Mouse (Mus musculus): ENCODE measurements around the gene Cldnd1.

Cldnd1 gene

DNA sequence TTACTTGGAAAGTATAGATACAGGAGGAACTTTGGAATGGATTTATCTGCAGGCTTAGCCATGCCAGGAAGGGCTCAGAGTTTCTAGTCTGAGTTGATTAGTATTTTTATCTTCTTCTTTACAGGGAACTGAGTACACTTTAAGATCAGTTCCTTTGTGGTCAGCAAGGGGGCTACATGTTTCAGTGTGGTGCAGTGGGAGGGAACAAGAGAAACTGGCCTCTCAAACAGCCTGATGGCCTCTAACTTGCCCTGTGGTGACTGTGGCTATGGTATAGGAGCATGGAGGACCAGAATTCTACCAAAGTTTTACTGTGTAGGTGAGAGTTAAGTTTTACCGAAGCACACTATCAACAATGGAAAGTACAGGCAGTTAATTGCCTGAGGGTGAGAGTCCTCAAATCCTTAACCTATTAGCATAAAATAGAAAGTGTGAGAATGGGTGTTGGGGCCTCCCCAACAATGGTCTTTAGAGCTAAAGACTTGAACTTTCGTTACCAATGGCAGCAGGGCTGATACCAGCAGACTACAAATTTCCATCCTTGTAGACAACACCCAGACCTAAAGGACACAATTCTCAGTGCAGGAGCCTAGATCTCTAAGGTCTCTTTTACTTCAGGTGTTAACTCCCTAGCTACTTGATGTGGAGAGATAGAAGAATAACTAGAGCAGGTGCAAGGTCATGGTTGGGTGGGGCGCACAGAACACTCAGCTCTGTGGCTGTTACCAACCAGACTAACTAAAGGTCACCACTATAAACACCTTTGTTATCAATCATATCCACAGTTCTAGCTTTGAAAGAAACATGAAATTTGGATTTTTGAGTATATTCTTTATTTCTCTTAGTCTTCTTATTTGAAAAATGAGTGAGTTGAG lies 18.9 kb upstream of the Cldnd1 start:
- no peak for DNase-seq (ENCODE audit: low read depth in 1 of 2, low spot score in 2 of 2)

DNA sequence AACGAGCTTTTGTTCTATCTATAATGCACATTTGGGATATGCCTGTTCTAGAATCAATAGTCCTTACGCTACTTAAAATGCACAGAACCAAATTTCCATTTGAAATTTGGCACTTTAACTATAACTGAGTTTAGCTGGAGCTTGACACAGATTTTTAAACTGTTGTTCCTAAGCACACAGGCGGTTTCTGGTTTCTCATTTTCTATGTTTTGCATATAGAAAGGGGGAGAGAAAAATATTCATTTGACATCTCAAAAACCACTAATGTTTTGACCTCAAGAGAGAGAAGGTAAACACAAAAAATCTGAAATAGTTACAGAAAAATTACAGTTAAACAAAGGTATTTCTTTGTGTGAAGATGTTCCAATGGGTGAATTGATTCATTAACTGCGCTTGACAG lies 18.2 kb upstream of the Cldnd1 start:
- DNase-seq (ENCODE audit: low read depth in 1 of 2, low spot score in 2 of 2): no peak

DNA sequence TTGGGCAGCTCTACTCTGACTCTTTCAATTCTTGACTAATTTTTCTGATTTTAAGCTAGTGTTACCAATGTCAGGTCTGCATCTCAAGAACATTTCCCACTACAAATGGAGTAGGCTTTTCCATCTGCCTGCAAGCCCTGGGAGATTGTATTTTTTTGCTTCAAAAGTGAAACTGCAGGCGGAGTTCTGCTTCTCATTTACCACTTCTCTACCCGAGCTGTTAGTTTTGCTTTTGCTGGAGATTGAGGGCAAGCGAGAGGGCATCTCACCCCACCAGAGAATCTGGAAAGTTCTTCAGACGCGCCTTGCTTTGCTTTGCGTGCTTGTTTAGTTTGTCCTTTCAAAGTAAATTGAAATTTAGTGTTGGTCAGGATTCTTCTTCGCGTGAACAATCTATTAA lies 15.5 kb upstream of the Cldnd1 start:
- DNase-seq (ENCODE audit: low read depth in 1 of 2, low spot score in 2 of 2): no peak

DNA sequence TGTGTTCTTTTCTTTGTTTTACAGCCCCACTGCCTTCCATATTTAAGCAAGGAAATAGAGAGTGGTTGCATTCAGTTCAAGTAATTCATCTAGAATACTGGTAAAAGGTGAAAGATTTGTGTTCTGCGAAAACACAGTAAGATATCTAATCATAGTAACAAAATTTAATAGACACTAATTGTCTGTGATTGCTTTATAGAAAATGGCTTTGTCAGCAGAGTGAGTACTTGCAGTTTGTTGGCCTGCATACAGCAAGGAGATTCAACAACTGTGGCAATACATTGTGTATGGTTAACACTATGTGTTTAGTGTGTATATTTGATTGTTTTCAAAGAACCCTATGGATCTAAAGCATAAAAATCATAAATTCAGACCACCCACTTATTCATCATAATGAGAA lies 14.6 kb upstream of the Cldnd1 start:
- DNase-seq (ENCODE audit: low read depth in 1 of 2, low spot score in 2 of 2): no peak

DNA sequence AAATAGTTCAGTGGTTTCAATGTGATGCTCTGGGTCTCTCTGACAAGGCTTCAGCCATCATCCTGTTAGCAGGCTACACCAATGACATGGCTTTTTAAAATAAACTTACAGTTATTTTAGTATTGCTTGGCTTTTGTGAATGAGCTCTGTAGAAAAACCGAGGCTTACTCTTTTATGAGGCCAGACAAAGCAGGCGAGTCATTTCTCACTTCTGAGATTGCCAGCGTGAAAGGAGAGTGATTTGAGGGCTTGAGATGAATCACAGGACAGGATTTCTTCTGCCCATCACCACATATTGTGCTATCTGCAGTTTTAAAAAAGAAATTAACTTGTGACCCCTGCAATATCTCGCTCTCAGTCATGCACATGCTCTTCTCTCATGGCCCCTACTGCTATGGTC lies 12.7 kb upstream of the Cldnd1 start:
- DNase-seq (ENCODE audit: low read depth in 1 of 2, low spot score in 2 of 2): no peak

DNA sequence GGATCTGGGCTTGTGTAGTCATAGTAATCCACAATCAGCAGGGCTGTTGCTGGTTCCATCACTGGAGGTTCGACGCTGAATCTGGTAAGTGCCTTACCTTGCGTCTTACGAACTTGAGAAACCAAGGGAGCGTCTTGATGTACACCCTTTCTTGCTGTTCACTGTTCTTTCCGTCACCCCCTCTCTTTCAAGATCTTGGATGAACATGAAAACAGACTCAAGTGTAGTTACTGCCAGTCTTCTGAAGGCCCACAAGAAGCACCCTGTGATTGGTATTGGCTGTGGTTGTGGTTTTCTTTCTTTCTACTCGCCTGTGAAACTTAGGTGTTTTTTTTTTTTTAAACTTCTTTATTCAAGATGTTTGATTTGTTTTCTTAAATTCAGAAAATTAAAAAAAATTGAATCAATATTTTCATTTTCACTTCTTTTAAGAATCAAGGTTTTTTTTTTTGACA lies 9.0 kb upstream of the Cldnd1 start, which contains the start of gene Gpr15:
Gene Gpr15, minus strand, starts transcription at position 405 of the 455 bp plus-strand sequence.
- DNase-seq (ENCODE audit: low read depth in 1 of 2, low spot score in 2 of 2): no peak

DNA sequence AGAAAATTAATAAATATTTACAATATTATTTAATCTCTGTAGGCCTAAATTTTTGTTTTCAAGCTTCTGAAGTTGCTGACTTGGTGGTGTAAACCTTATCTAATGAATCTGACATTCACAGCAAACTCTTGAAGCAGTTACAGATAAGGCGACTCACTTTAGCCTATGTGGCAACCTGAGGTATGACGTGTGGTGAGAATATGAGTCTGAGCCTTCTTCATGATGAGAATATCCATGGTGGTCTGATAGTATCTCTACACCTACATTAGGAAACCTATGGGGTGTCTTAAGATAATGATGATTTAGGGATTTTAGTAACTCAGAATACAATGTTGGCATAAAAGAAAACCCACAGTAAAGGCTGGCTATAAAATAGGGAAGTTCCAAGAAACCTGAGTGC lies 5.4 kb upstream of the Cldnd1 start:
- DNase-seq (ENCODE audit: low read depth in 1 of 2, low spot score in 2 of 2): no peak

DNA sequence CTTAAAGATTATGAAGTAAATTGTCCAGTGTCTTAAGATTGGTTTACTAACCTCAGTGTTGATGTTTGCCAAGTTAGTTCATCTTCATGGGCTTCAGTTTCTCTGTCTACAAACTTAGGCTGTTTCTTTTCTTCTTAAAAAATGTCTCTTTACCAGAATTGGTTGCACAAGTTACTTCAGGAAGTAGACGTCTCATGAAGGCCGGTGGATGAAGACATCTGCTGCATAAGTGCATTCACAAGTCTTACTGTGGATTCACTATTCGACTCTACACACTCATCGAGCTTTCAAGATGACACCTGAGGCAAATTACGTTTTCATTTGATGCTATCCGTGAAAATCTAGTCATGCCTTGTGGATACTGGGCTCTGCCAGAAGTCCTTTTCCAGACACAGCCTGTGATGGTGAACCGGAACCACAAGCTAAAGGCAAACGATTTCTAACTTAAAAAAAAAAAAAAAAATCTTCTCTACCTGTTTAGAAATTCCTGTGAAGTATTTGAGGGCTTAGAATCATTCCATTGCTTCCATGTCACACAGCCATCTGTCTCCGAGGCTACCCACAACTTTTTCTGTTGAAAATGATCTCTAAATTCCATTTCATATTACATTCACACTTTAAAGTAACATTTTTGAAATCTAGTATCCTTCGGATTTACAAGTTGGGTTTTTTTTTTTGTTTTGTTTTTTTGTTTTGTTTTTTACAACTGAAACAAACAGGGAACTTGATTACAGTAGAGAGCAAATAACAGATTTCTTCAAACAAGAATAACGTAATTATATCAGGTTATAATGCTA lies 832 bp upstream of the Cldnd1 start:
- no peak for DNase-seq (ENCODE audit: low read depth in 1 of 2, low spot score in 2 of 2)

DNA sequence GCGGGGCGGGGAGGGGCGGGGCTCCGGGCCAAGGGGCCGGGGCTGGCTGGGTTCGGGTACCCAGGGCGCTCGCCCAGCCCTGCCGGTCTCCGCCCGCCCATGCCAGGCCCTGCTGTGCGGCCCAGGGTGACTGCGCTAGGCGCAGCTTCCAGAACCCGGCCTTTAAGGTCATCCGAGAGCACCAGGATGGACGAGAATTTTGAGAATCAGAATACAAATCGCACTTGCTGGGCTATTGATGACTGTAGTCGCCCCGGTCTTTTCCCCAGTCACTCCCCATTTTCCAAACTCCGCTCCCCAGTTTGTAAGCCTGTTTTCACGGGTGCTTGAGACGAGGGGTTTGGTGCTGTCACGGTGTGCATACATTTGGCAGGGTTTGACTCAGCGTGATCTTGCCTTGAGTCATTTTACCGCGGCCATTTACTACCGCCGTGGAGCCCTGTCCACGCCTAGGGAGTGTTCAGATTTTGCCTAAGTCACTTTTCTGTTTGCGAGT lies 514 bp downstream of the Cldnd1 start:
- no peak for DNase-seq (ENCODE audit: low read depth in 1 of 2, low spot score in 2 of 2)

DNA sequence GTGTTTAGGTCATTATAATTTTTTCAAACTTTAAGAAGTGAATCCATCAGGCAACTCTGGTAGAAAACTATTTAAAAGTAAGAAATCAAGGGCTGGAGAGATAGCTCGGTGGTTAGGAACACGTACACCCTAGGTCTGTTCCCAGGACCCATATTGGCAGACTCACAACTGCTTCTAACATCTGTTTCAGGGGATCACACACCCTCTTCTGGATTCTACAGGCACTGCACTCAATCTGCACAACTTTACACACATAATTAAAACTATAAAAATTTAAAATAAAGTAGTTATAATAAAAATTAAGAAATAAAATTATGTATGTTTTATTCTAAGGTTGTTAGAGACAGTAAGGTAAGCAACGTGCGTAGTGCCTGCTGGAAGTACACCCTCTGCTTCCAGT lies 10.5 kb downstream of the Cldnd1 start:
- no peak for DNase-seq (ENCODE audit: low read depth in 1 of 2, low spot score in 2 of 2)

DNA sequence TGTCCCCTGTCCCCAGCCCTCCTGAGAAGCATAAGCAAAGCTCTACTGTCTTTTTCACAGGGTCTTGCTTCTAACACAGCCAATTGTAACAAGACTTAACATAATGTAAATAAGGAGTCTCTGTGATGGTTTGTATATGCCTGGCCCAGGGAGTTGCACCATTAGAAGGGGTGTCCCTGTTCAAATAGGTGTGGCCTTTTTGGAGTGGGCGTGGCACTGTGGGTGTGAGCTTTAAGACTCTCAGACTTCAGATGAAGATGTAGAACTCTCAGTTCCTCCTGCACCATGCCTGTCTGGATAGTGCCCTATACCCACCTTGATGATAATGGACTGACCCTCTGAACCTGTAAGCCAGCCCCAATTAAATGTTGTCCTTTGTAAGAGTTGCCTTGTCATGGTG lies 11.1 kb downstream of the Cldnd1 start:
- no peak for DNase-seq (ENCODE audit: low read depth in 1 of 2, low spot score in 2 of 2)

DNA sequence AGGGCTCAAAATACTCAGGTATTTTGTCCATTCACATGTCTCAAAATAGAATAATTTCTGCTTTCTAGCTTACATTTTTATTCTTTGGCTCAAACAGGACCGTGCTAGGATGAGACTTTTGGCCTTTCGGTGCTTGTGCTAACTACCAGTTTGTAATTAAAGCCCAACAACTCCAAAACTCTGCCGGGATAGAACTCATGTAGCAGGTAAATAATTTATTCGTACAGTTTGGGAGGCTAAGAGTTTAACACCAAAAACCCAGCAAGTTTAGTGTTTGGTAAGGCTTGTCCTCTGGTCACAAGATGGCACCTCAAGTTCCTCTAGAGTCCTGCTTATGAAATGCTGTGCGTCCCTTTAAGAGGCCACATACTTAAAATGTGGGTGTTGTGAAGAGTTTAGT lies 13.0 kb downstream of the Cldnd1 start:
- DNase-seq (ENCODE audit: low read depth in 1 of 2, low spot score in 2 of 2): no peak

DNA sequence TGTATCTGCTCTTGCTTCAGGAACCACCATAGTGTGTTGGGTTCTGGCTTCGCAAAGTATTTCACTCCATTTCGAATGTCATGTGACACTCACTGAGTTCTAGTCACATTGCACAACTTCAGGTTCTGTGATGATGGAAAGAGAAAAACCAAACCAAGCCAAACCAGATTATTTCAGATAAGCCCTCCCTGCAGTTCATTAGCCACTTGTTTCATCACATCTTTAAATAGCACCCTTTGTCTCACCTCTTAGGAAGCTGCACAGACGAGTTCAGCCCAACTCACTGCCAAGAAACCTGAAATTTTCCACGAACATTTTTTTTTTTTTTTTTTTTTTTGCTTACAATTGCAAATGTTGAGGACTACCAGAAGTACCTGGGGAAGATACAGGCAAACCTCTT lies 19.0 kb downstream of the Cldnd1 start:
- DNase-seq (ENCODE audit: low read depth in 1 of 2, low spot score in 2 of 2): no peak

DNA sequence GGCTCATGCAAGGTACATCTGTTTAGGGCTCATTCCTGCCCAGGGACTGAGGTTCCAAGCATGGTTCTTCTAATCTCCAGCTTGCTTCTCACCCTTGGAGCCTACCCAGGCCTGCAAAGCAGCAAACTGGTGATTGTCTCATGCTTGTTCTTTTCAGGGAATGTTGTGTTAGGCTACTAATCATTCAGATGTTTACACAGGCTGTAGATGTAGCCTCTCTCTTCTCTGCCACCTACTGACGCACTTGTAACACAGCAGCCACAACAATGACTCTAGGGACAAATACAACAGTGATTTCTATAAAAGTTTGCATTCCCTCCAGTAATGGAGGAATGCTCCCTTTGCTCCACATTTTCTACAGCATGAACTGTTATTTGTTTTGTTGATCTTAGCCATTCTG lies 23.6 kb downstream of the Cldnd1 start:
- DNase-seq (ENCODE audit: low read depth in 1 of 2, low spot score in 2 of 2): no peak

DNA sequence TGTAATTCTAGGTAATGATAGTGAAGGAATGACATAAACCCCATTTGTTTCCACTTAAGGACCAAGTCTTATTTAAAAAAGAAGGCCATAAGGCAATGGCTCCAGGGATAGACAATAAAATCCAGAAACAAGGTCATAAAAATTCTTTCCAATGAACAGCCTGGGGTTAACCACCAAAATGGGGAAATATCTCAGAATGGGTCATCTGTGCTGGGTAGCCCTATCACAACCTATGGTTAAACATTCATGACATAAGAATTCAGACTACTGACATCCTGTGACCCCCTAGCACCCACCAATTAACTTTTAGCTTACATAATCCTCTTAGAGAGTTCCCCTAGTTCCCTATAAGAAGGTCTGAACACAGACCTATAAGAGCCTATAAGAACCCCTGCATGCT lies 28.5 kb downstream of the Cldnd1 start:
- DNase-seq (ENCODE audit: low read depth in 1 of 2, low spot score in 2 of 2): no peak

DNA sequence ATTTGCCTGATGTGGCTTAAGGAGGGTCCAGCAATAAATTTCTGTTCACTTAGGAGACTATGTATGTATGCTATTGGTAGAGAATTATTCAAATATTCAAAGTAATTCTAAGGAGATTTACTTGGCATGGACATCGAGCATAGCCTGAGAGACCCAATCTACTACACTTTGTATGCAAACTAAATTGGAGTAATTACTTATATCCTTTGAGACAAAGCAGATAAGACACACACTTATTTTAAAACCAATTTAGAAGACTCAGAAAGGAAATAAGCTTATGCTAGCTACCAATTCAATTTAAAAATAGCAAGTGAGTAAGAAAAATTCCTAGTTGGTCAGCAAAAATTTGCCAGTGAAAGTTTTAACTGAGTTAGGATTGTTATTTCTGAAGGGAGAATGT lies 35.4 kb downstream of the Cldnd1 start, which contains the start of gene Olfr172:
Gene Olfr172, minus strand, starts transcription at position 101 of the 400 bp plus-strand sequence.
- DNase-seq (ENCODE audit: low read depth in 1 of 2, low spot score in 2 of 2): no peak

All from monocyte, adult 2 months (primary cell).